Mouse (Mus musculus): Measurements from ENCODE around the gene Med6. TPM values are rescaled to one million over a fixed set of nuclear protein-coding genes. Genes with fewer than 3 reads are reported as not detected.

Med6 gene
- polyA plus RNA-seq, 1 experiment from 2014 or later = 64.7 TPM

DNA sequence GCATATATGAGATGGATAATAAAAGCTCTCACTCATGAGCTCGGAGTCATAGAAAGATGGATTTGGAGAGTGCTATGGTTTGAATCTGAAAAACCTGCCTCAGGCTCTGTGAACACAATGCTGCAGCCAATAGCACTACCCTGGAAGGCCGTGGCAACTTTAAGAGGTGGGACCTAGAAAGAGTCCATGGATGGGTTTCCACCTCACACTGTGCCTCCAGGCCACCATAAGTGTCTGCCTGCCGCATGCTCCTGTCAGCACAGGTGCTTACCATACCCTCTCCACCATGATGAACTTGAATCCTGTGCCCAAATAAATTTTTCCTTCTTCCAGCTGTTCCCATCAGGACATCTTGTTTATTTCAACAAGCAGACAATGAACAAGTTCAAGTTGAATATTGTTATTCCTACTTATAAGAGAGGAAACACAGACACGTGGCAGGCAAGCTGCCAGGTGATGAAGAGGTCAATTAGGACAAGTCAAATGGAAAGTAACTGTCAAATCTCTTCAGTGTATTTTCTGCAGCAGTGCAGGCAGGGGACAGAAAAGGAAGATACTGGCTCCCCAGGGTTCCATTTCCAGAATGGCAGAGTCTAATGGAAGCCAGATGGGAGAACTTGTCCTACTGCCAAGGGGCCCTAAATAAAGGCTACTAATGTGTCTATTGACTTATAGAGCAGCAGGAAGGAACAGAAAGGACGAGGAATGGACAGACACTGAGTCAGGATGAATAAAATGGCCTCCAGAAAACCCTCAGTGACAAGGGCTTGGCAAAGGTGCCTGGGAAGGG lies 10.4 kb upstream of the Med6 start:
- Histone ChIP-seq H3K36me3 (ENCODE audit: control insufficient read depth, insufficient read depth, low read length) (no peaks in the 10 kb centered on the region), H3K4me3 (ENCODE audit: low read depth, low read length) (no peak overlapping the region), H3K9ac (ENCODE audit: low read depth, low read length) (no peak overlapping the region), H3K4me1 (ENCODE audit: control insufficient read depth, insufficient read depth, low read length) (no peaks in the 10 kb centered on the region), H3K4me2 (ENCODE audit: low read depth, low read length) (no peak overlapping the region), H3K27ac (replicated peaks; ENCODE audit: low read depth, low read length) (no peak overlapping the region), H3K9me3 (ENCODE audit: control insufficient read depth, low read length) (no peaks in the 10 kb centered on the region), H3K27me3 (replicated peaks; ENCODE audit: control insufficient read depth, insufficient read depth, low read length) (no peaks in the 10 kb centered on the region; the same call in 1 of the 2 replicates)
- 43% methylated on average over 5 of the region's 5 CpGs for WGBS
- DNase-seq (ENCODE audit: low spot score) (peak; percentile 41), ATAC-seq (ENCODE audit: low read depth) (no peak)

DNA sequence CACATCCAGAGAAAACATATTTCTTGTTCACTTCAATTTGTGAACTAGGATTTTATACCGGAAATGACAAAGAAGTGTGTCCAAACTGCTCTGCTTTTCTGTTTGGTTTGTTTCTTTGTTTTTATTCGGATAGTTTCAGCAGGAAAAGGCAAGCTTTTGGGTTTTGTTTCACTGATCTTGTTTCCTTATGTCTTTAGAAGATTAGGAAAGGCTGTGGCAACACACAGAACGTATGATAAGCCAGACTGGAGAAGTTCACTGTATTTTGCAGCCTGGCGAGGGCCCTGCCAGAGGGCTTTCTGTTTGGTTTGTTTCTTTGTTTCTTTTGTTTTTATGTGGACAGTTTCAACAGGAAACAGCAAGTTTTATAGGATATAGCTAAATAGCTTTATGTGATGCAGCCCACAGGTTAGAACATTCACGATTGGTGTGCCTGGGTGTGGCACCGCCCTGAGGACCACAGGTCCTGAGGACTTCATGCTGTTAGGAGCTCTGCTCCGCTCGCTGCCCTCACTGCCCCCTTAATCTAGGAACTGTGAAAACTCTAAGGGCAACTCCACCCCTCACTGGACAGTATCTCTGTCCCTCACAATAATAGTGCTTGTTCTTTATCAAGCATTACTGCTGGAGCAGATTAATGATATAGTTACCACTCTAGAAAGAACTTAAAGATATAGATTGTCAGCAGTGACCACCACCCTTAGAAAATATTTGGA lies 1.9 kb upstream of the Med6 start:
- Histone ChIP-seq H3K4me1 (ENCODE audit: control insufficient read depth, insufficient read depth, low read length) (peaks cover 8% of the 10 kb centered on the region), H3K4me2 (ENCODE audit: low read depth, low read length) (no peak overlapping the region), H3K36me3 (ENCODE audit: control insufficient read depth, insufficient read depth, low read length) (no peaks in the 10 kb centered on the region), H3K9me3 (ENCODE audit: control insufficient read depth, low read length) (no peaks in the 10 kb centered on the region), H3K4me3 (ENCODE audit: low read depth, low read length) (no peak overlapping the region), H3K27me3 (replicated peaks; ENCODE audit: control insufficient read depth, insufficient read depth, low read length) (no peaks in the 10 kb centered on the region; the same call in 1 of the 2 replicates), H3K9ac (ENCODE audit: low read depth, low read length) (no peak overlapping the region), H3K27ac (replicated peaks; ENCODE audit: low read depth, low read length) (no peak overlapping the region)
- DNase-seq (ENCODE audit: low spot score) (no peak), ATAC-seq (ENCODE audit: low read depth) (no peak)
- WGBS = 78% methylated on average over 8 of the region's 8 CpGs

DNA sequence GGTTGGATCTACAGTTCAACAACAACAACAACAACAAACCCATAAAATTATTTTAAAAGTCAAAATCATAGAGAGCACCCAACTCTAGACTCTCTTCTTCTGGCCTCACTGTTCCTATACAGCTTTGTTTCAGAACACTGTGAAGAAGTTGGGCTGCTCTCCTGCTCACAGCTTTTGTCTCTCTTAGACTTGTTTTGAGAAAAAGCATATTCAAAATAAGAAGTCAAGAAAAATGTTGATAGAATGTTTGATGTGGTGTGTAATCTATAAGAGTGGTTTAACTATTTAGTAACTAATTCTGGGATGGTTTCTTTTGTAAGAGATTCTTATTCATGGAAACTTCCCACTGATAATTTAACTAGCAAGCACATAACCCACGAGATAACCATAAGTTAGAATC lies 26.4 kb downstream of the Med6 start, which contains the start of gene Adam21:
Gene Adam21, minus strand, starts transcription at position 101 of the 400 bp plus-strand sequence.
- no peaks in the 10 kb centered on the region for H3K4me1 ChIP-seq (ENCODE audit: control insufficient read depth, insufficient read depth, low read length)
- no peak for DNase-seq (ENCODE audit: low spot score)
- H3K4me2 ChIP-seq (ENCODE audit: low read depth, low read length) = no peak within 1 kb of the TSS
- peaks cover 19% of the 10 kb centered on the region for H3K36me3 ChIP-seq (ENCODE audit: control insufficient read depth, insufficient read depth, low read length)
- no peak within 1 kb of the TSS for H3K27ac ChIP-seq (replicated peaks; ENCODE audit: low read depth, low read length)
- no peak for ATAC-seq (ENCODE audit: low read depth)
- WGBS = 94% methylated on average over 1 of the region's 1 CpGs
- no peaks in the 10 kb centered on the region for H3K9me3 ChIP-seq (ENCODE audit: control insufficient read depth, low read length)
- H3K9ac ChIP-seq (ENCODE audit: low read depth, low read length) = no peak within 1 kb of the TSS
- no peak within 1 kb of the TSS for H3K4me3 ChIP-seq (ENCODE audit: low read depth, low read length)
- H3K27me3 ChIP-seq (replicated peaks; ENCODE audit: control insufficient read depth, insufficient read depth, low read length) = no peaks in the 10 kb centered on the region

DNA sequence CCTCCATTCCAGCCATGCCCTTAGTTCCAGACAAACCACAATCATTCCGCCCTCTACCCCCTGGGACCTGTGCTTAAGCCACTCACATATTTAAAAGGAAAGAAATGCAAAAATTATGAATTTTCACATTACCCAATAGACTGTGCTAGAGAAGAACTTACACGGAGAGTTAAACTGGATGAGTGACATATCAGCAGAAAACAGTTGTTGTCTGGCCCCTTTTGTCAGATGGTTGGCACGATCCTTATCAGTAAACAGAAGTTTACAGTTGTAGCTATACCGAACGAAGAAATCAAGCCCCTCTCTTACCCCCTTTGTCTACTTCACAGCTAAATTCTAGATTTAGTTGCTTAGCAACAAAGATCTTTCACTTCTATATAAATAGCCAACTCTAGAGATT lies 26.9 kb downstream of the Med6 start:
- DNase-seq (ENCODE audit: low spot score) (no peak), ATAC-seq (ENCODE audit: low read depth) (no peak)
- WGBS = 90% methylated on average over 5 of the region's 5 CpGs
- Histone ChIP-seq H3K27ac (replicated peaks; ENCODE audit: low read depth, low read length) (no peak overlapping the region), H3K4me2 (ENCODE audit: low read depth, low read length) (no peak overlapping the region), H3K36me3 (ENCODE audit: control insufficient read depth, insufficient read depth, low read length) (peaks cover 16% of the 10 kb centered on the region), H3K4me1 (ENCODE audit: control insufficient read depth, insufficient read depth, low read length) (no peaks in the 10 kb centered on the region), H3K27me3 (replicated peaks; ENCODE audit: control insufficient read depth, insufficient read depth, low read length) (no peaks in the 10 kb centered on the region), H3K9ac (ENCODE audit: low read depth, low read length) (no peak overlapping the region), H3K9me3 (ENCODE audit: control insufficient read depth, low read length) (no peaks in the 10 kb centered on the region), H3K4me3 (ENCODE audit: low read depth, low read length) (no peak overlapping the region)

DNA sequence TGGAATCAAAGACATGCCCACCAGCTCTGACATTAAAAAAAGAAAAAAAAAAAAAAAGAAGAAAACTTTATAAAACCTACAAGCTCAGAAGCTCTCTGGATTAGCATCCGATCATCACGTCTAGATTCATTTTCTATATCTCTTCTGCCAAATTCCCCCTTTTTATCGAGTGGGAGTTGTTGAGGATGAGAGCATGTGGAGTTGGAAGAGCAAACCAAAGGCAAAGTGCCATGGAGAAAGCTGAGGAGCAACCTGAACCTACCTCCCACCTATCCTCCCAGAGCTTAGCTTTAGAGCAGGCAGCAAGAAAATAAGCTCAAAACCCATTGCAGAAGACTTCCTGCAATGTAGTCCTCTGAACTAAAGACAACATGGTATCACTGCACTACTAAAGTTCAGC lies 30.6 kb downstream of the Med6 start:
- WGBS = 93% methylated on average over 3 of the region's 3 CpGs
- H3K4me3 ChIP-seq (ENCODE audit: low read depth, low read length) = no peak overlapping the region

DNA sequence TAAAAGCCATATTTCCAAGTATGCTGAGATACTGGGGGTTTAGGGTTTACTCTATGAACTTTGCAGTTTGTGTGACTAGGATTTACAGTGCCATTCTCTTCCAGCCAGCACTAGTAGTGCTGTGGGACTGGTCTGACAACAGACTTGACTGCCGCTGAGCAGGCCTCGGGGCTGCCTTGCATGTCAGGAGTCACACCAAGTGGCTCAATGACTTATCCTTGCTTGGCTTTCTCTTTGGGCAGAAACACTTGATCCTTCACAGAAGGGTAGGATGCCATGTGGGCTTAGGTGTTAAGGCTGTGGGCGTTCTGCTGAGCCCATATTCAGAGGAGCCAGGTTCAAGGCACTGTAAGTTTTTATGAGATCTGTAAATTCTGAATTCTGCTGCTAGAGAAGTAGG lies 45.5 kb downstream of the Med6 start:
- H3K4me2 ChIP-seq (ENCODE audit: low read depth, low read length) = no peak overlapping the region
- 81% methylated on average over 3 of the region's 3 CpGs for WGBS
- no peak for DNase-seq (ENCODE audit: low spot score)
- H3K27ac ChIP-seq (replicated peaks; ENCODE audit: low read depth, low read length) = no peak overlapping the region
- no peaks in the 10 kb centered on the region for H3K4me1 ChIP-seq (ENCODE audit: control insufficient read depth, insufficient read depth, low read length)
- H3K36me3 ChIP-seq (ENCODE audit: control insufficient read depth, insufficient read depth, low read length) = no peaks in the 10 kb centered on the region
- no peak overlapping the region for H3K9ac ChIP-seq (ENCODE audit: low read depth, low read length)
- no peak overlapping the region for H3K4me3 ChIP-seq (ENCODE audit: low read depth, low read length)
- H3K27me3 ChIP-seq (replicated peaks; ENCODE audit: control insufficient read depth, insufficient read depth, low read length) = no peaks in the 10 kb centered on the region
- H3K9me3 ChIP-seq (ENCODE audit: control insufficient read depth, low read length) = no peaks in the 10 kb centered on the region
- ATAC-seq (ENCODE audit: low read depth) = no peak

More for the DNA sequence above, 30.6 kb downstream of the Med6 start:
- no peak for ATAC-seq (ENCODE audit: low read depth)
- Histone ChIP-seq H3K27me3 (replicated peaks; ENCODE audit: control insufficient read depth, insufficient read depth, low read length) (no peaks in the 10 kb centered on the region), H3K36me3 (ENCODE audit: control insufficient read depth, insufficient read depth, low read length) (no peaks in the 10 kb centered on the region), H3K4me1 (ENCODE audit: control insufficient read depth, insufficient read depth, low read length) (no peaks in the 10 kb centered on the region), H3K4me2 (ENCODE audit: low read depth, low read length) (no peak overlapping the region), H3K9ac (ENCODE audit: low read depth, low read length) (no peak overlapping the region), H3K9me3 (ENCODE audit: control insufficient read depth, low read length) (no peaks in the 10 kb centered on the region), H3K27ac (replicated peaks; ENCODE audit: low read depth, low read length) (no peak overlapping the region)
- no peak for DNase-seq (ENCODE audit: low spot score)

DNA sequence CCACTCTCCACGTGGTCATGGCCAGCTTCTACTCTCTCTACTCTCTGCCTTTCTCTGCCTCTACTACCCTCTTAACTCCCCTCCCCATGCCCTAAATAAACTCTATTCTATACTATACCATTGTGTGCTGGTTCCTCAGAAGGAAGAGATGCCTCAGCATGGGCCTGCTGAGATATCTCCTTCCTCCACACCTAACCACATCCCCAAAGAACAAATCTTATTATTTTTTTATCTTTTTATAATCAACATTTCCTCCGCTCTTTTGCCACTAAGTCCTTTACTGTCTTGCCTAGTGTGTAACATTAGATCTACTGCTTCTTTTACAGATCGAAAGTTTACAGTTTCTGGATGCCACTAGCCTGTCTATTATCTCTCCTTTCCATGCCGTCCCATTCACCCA lies 47.6 kb downstream of the Med6 start:
- Histone ChIP-seq H3K4me1 (ENCODE audit: control insufficient read depth, insufficient read depth, low read length) (no peaks in the 10 kb centered on the region), H3K27ac (replicated peaks; ENCODE audit: low read depth, low read length) (no peak overlapping the region), H3K9ac (ENCODE audit: low read depth, low read length) (no peak overlapping the region), H3K27me3 (replicated peaks; ENCODE audit: control insufficient read depth, insufficient read depth, low read length) (no peaks in the 10 kb centered on the region), H3K9me3 (ENCODE audit: control insufficient read depth, low read length) (no peaks in the 10 kb centered on the region), H3K4me3 (ENCODE audit: low read depth, low read length) (no peak overlapping the region), H3K4me2 (ENCODE audit: low read depth, low read length) (no peak overlapping the region), H3K36me3 (ENCODE audit: control insufficient read depth, insufficient read depth, low read length) (no peaks in the 10 kb centered on the region)
- ATAC-seq (ENCODE audit: low read depth) (no peak), DNase-seq (ENCODE audit: low spot score) (no peak)
- 73% methylated on average over 4 of the region's 4 CpGs for WGBS

DNA sequence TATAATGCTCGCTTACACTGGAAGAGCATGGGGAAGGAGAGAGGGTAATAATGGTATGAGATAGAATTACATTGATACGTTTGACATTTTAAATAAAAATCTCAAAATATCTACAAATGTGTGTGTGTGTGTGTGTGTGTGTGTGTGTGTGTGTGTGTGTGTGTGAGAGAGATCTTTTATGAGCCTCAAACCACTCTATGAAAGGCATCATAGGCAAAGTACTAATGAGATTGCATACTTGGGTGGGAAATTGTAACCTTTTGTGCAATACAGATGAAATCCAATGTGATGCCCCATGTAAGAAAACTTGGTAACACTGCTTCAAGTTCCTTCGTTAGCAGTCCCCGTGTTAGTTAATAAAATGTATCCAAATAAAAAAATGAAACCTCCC lies 61.8 kb downstream of the Med6 start:
- H3K9ac ChIP-seq (ENCODE audit: low read depth, low read length) = peak overlapping the region; percentile 85
- peak overlapping the region; percentile 85 for H3K4me3 ChIP-seq (ENCODE audit: low read depth, low read length)
- H3K4me2 ChIP-seq (ENCODE audit: low read depth, low read length) = peak overlapping the region; percentile 69
- H3K9me3 ChIP-seq (ENCODE audit: control insufficient read depth, low read length) = no peaks in the 10 kb centered on the region
- H3K4me1 ChIP-seq (ENCODE audit: control insufficient read depth, insufficient read depth, low read length) = peaks cover 10% of the 10 kb centered on the region
- no peak for DNase-seq (ENCODE audit: low spot score)
- no peak for ATAC-seq (ENCODE audit: low read depth)
- 31% methylated on average over 4 of the region's 4 CpGs for WGBS
- peak overlapping the region; percentile 67; the same call in 1 of the 2 replicates for H3K27ac ChIP-seq (replicated peaks; ENCODE audit: low read depth, low read length)
- no peaks in the 10 kb centered on the region for H3K36me3 ChIP-seq (ENCODE audit: control insufficient read depth, insufficient read depth, low read length)
- no peaks in the 10 kb centered on the region for H3K27me3 ChIP-seq (replicated peaks; ENCODE audit: control insufficient read depth, insufficient read depth, low read length)
